Mouse (Mus musculus) ES-Bruce4 (cell line): ENCODE measurements around the gene Zfp385b. TPM values are rescaled to one million over a fixed set of nuclear protein-coding genes. Genes with fewer than 3 reads are reported as not detected.

Experiments
- H3K27ac ChIP-seq: 2 replicates; pipeline ENCODE4 v1.5.1; 2012; ENCODE audit warnings: low read length, inconsistent platforms; ENCODE audit not compliant: insufficient read depth
- H3K27me3 ChIP-seq: 2 replicates; pipeline ENCODE4 v1.6.1; 2012; ENCODE audit warnings: mild to moderate bottlenecking, low read length, inconsistent platforms; ENCODE audit not compliant: control insufficient read depth, poor library complexity, insufficient read depth, severe bottlenecking
- H3K36me3 ChIP-seq: 2 replicates; pipeline ENCODE4 v1.6.1; 2012; ENCODE audit warnings: inconsistent platforms, mild to moderate bottlenecking, low read length, moderate library complexity; ENCODE audit not compliant: control insufficient read depth, poor library complexity, insufficient read depth, severe bottlenecking
- H3K4me1 ChIP-seq: one replicate; pipeline ENCODE4 v1.8.1; 2011; ENCODE audit warnings: low read length; ENCODE audit not compliant: control insufficient read depth, insufficient read depth
- H3K4me3 ChIP-seq: 2 replicates; pipeline ENCODE4 v1.5.1; 2011; ENCODE audit warnings: low read depth, mild to moderate bottlenecking, low read length
- H3K9ac ChIP-seq: 2 replicates; pipeline ENCODE4 v1.6.1; 2012; ENCODE audit warnings: low read depth, mild to moderate bottlenecking, inconsistent platforms; ENCODE audit not compliant: poor library complexity, severe bottlenecking
- H3K9me3 ChIP-seq: replicated peaks from 2 replicates; pipeline ENCODE4 v1.6.1; 2012; ENCODE audit warnings: mild to moderate bottlenecking, low read length, inconsistent platforms; ENCODE audit not compliant: control insufficient read depth, poor library complexity, insufficient read depth, severe bottlenecking
- CTCF ChIP-seq: IDR thresholded peaks from one replicate; pipeline ENCODE4 v1.8.1; 2011; ENCODE audit warnings: low read depth, low read length
- EP300 ChIP-seq: IDR thresholded peaks from 2 replicates; pipeline ENCODE4 v1.6.1; 2011; ENCODE audit warnings: low read depth, low read length; ENCODE audit not compliant: insufficient read depth
- POLR2A ChIP-seq: IDR thresholded peaks from one replicate; pipeline ENCODE4 v1.8.1; 2011; ENCODE audit warnings: low read length; ENCODE audit not compliant: insufficient read depth
- polyA plus RNA-seq: library from polyadenylated mRNA; stranded (reverse); fragments of >200 nt; gene quantifications from 2 replicates; pipeline ENCODE4 v1.2.4, GENCODE M21; 2011; ENCODE audit warnings: low read depth; ENCODE audit not compliant: missing spikeins, insufficient read depth, insufficient read length

The Zfp385b gene
- polyA plus RNA-seq, 1 experiment: not detected

DNA sequence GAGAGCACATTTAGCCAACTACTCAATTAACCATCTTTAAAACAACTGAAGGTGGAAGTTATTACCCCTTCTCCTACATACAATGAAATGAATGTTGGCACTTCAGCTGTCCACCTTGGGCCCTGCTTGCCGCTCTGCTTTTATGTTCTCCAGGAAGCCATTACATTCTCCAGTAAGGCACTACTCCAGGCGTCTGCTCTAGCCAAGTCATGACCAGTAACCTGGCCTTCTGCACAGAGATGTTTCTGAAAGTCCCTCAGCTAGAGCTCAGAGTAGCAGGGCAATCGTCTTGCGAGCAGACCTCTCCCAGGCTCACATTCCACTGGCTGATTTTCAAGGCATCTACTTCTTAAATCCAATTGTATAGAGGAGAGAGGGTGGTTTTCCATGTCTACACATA, 18.0 kb downstream of the Zfp385b start:
- Histone ChIP-seq H3K4me3 (no peak overlapping the region), H3K9me3 (no peaks in the 10 kb centered on the region), H3K27ac (no peak overlapping the region), H3K36me3 (no peaks in the 10 kb centered on the region), H3K4me1 (no peaks in the 10 kb centered on the region), H3K9ac (no peak overlapping the region), H3K27me3 (no peaks in the 10 kb centered on the region; the same call in 1 of the 2 replicates)
- TF ChIP-seq EP300 (no peak), CTCF (no peak), POLR2A (no peak)

DNA sequence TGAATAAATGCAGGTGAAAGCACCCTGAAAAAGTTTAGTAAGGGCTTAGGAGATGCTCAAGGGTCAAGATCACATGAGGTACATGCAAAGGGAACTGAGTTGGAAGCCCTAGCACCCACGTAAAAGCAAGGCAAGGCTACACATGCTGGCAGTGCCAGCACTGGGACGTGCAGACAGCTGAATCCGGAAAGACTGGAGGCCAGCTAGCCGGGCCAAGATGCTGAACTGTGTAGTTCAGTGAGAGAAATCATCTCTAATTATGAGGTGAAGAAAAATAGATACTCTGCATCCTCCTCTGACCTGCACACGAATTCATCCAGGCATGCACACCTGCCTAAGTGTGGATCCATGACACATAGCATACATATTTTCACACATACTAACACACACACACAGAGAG, 18.4 kb downstream of the Zfp385b start:
- TF ChIP-seq POLR2A (no peak), CTCF (no peak), EP300 (no peak)
- no peaks in the 10 kb centered on the region; the same call in 1 of the 2 replicates for H3K27me3 ChIP-seq
- no peaks in the 10 kb centered on the region for H3K36me3 ChIP-seq
- no peaks in the 10 kb centered on the region for H3K9me3 ChIP-seq
- H3K4me1 ChIP-seq: no peaks in the 10 kb centered on the region
- H3K27ac ChIP-seq: no peak overlapping the region
- no peak overlapping the region for H3K9ac ChIP-seq
- no peak overlapping the region for H3K4me3 ChIP-seq

DNA sequence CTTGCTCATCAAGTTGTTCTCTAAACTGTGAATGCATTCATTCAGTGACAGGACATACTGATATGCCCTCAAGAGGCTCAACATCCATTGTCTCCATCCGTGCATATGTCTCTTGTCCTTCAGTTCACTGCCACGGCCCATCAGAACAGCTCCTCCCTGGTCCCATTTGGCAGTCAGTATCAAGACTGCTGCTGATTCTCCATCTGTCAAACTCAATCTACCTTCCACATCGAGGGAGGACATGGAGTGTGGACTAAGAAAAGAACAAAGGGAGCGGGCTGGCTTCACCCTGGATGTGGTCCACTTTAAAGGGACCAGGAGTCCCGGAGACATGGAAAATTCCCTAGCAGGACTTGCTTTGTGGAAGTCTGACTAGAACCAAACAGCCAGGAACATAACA, 22.2 kb downstream of the Zfp385b start:
- Histone ChIP-seq H3K4me1 (no peaks in the 10 kb centered on the region), H3K36me3 (no peaks in the 10 kb centered on the region), H3K27ac (no peak overlapping the region), H3K27me3 (no peaks in the 10 kb centered on the region; the same call in 1 of the 2 replicates), H3K4me3 (no peak overlapping the region), H3K9ac (no peak overlapping the region), H3K9me3 (no peaks in the 10 kb centered on the region)
- TF ChIP-seq POLR2A (no peak), CTCF (no peak), EP300 (no peak)

DNA sequence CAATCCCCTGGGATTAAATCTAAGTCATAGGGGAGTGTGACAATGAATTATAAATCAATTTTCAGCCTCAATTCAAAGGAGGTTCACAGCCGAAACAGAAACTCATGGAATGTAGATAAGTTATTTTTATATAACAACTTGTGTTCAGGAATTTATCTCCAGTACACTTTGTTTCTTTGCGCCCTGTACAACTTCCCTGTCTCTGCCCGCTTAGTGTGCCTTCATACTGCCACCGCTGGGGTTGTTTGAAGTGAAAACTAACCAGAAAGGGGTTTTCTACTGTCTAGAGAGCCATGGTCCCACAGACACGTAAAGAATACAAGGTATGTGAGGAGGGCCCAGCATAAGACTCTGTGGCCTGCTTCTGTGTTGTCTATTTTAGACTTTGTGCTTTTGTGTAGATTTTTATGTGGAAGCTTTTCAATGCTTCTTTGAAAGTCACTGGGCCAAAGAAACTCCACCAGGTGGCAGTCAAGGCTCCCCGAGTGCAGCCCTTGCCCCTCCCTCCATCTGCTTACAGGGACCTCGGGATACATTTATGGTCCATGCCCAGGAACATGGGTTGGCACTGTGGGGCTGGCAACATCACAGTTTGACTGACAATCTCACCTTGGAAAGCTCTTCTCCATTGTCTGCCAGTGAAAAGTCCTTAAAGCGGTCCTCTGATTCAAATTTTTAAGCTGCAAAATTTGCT, 23.4 kb downstream of the Zfp385b start:
- Histone ChIP-seq H3K27me3 (no peaks in the 10 kb centered on the region; the same call in 1 of the 2 replicates), H3K4me3 (no peak overlapping the region), H3K4me1 (no peaks in the 10 kb centered on the region), H3K27ac (no peak overlapping the region), H3K9ac (no peak overlapping the region), H3K9me3 (no peaks in the 10 kb centered on the region), H3K36me3 (no peaks in the 10 kb centered on the region)
- TF ChIP-seq CTCF (peak; percentile 41), POLR2A (no peak)

DNA sequence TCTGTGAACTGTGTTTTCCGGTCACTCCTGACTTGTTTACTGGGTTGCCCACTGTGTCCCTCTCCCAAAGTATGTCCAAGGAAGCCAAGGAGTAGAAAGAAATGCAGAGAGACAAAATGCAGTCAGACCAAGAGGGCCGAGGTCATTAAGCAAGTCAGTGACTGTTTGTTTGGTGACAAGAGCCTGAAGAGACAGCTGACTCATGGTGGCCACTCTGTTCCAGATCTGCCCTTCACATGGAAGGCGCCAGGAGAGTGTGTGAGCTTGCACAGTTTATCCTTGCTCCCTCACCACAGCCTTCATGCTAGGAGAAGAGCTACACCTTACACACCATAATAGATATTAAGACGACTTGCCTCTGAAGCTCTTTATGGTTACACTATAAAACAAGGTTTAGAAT, 28.6 kb downstream of the Zfp385b start:
- Histone ChIP-seq H3K27me3 (0 out of 2 replicates have a peak, but pooled peaks cover 1% of the 10 kb centered on the region), H3K9me3 (no peaks in the 10 kb centered on the region), H3K27ac (no peak overlapping the region), H3K9ac (no peak overlapping the region), H3K36me3 (no peaks in the 10 kb centered on the region), H3K4me3 (no peak overlapping the region), H3K4me1 (no peaks in the 10 kb centered on the region)
- TF ChIP-seq CTCF (no peak), EP300 (no peak), POLR2A (no peak)

DNA sequence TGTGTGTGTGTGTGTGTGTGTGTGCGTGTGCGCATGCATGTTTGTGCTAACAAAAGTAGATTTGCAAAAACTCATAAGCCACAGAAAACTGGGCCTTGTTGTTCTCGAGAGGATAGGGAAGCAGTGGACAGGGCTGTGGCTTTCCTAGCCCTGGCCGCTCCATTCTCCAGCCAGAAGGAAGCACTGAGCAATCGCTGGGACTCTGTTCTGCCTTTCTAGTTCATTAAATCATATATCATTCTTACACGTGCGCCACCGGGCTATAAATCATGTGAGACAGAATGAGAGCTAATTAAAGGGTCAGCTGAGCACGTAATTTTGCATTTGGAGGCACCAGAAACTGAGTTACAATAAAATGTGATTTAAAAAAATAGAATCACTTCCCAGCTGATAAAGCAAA, 29.1 kb downstream of the Zfp385b start:
- H3K9ac ChIP-seq: no peak overlapping the region
- no peaks in the 10 kb centered on the region for H3K9me3 ChIP-seq
- no peaks in the 10 kb centered on the region for H3K4me1 ChIP-seq
- no peaks in the 10 kb centered on the region for H3K36me3 ChIP-seq
- H3K27me3 ChIP-seq: 0 out of 2 replicates have a peak, but pooled peaks cover 1% of the 10 kb centered on the region
- no peak overlapping the region for H3K27ac ChIP-seq
- TF ChIP-seq CTCF (no peak), EP300 (no peak), POLR2A (no peak)
- no peak overlapping the region for H3K4me3 ChIP-seq
